Mouse (Mus musculus): ENCODE results near the gene Dusp6.
A peak's percentile ranks its signal among the peaks of the same experiment; 100 is the strongest.
"Not testable (repeated sequence)": the region's sequence is repeated elsewhere in the genome, so short reads cannot be mapped to it uniquely, and the experiment has no call there.

Gene Dusp6

GRCm38 (mm10) chr10:99262867-99263379 lies at the start of gene Dusp6:
Dusp6 (plus strand) TSS chr10:99263231.
- DNase-seq (ENCODE audit: extremely low spot score, low spot score) = peak; percentile 97

DNA sequence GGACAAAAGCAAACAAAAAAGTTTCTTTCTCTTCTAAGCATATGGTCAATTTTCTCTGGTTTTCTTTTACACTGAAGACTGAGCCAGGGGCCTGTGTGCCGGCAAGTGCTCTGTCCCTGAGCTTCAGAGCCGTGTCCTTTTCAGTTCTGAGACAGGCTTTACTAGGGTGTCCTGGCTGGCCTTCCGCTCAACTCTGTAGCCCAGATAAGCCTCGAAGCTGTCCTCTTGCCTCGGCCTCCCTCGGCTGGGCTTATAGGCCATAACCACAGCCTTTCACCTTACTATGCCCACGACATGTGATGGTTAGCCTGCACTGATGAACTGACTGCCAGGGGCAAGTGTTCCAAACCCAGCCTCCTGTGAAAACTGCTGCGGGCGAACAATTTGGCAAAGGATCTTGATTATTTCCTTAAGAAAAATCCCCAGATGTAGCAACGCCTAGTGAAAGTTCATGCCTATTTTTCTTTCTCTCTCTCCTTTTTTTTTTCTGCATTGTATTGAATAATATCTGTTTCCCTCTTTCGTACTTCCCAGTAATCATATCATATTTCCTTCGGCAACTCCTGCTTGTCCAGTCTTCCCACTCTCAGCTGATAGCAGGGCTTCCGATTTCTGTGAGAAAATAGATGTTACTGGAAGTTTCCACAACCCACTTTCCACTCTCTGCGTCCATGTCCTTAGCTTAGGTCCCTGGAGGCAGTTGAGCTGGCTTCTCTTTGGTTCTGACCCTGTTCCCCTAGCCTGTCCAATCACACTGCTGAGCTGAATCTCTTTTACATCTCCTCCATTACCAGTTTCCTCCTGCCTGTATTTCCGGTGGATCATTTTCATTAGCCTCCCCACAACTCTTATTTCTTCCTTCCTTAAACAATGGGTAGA lies 48.4 kb upstream of the Dusp6 start:
- no peak for DNase-seq (ENCODE audit: extremely low spot score, low spot score)

GRCm38 (mm10) chr10:99216570-99216969 lies 46.5 kb upstream of the Dusp6 start:
- DNase-seq (ENCODE audit: extremely low spot score, low spot score) = not testable (repeated sequence)

DNA sequence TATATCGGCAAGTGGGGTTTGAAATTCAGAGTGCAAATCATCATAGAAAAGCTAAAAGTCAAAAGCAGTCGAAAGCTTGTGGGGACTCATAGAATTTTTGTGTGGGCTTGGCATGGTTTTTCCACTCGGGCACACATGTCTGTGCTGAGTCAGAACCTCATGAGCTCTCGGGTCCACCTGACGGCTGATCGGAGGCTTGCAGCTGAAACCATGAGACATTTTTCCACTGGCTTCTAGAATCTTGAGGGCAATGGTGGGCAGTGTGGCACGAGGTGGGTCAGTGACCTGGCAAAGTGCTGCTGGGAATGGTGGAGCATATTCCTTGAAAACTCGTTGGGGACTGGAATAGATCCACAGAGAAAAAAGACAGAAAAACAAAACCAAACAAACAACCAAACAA lies 41.5 kb upstream of the Dusp6 start:
- no peak for DNase-seq (ENCODE audit: extremely low spot score, low spot score)

- DNase-seq (ENCODE audit: extremely low spot score, low spot score) = no peak
Observed at GRCm38 (mm10) chr10:99222726-99223125, 40.3 kb upstream of the Dusp6 start.

- DNase-seq (ENCODE audit: extremely low spot score, low spot score) = no peak
Observed at GRCm38 (mm10) chr10:99224218-99224617, 38.8 kb upstream of the Dusp6 start.

- no peak for DNase-seq (ENCODE audit: extremely low spot score, low spot score)
Observed at GRCm38 (mm10) chr10:99226782-99227181, 36.2 kb upstream of the Dusp6 start.

DNA sequence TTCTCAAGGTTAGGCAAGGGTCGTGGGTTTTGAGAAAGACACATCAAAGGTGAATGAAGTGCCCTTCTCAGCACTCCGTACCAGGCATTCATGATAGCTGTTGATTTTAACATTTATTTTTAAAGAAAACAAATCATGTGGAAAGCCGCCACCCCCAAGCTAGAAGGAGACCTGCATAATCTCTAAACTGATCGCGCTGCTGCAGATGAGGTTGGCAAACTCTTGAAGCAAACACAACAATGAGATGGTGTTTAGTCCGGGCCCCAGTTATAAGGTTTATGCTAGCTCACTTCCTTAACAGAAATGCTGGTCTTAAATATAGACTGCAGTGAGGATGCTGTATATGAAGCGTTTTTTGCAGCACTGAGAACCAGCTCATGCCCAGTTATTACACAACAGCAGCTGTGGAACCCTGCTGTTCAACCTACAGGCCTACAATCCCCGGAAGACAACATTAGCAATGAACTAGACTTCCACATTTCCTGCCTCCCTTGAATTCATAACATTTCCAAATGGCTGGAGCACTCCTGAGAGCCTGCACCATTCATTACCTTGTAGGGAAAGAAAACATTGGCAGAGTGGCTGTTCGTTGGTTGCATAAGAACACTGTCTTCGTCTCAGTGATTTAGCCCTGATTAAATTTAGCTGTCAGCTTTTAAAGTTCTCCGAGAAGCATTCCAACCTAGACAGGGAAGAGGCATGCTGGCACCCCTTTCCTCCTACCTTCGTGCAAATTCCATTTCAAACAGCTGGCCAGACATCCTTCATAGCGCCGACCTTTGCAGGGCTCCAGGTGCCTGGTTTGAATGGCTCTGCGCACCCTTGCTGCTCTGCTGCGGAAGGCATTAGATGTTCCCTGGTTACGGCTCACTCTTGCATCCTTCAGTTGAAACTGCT lies 34.8 kb upstream of the Dusp6 start:
- peak; percentile 50 for DNase-seq (ENCODE audit: extremely low spot score, low spot score)

- DNase-seq (ENCODE audit: extremely low spot score, low spot score) = peak; percentile 67
Observed at GRCm38 (mm10) chr10:99229031-99229684, 33.9 kb upstream of the Dusp6 start.

DNA sequence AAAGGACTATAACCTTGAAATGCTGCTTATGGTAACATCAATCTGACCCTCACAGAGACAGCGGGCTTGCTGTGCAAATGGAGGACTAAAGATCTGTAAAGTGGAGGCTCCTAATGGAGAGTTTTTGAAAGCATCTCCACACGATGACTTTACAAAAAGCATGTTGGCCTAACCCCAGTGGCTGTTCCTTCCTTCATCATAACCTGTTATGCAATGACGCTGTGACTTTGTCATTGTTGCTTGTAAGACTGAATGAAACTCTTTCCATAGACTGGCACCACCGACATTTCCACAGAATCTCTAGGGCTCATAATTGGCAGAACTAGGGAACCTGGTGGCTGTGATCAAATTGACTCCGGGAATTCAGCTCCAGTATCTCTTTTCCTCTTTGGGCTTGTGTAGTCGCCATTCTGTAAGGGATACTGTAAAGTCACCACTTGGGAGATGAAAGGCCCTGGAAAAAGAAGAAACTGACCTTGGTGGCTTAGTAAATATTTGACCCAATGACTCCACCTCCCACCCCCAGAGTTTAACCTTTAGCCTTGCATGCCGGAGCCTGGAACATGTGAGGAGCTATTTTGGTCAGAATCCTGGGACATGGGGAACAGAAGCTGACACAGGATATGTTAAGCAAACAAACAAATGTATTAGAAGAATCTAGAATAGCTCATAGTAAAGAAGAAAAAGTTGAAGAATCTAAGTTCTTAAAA lies 30.4 kb upstream of the Dusp6 start:
- DNase-seq (ENCODE audit: extremely low spot score, low spot score) = no peak

DNA sequence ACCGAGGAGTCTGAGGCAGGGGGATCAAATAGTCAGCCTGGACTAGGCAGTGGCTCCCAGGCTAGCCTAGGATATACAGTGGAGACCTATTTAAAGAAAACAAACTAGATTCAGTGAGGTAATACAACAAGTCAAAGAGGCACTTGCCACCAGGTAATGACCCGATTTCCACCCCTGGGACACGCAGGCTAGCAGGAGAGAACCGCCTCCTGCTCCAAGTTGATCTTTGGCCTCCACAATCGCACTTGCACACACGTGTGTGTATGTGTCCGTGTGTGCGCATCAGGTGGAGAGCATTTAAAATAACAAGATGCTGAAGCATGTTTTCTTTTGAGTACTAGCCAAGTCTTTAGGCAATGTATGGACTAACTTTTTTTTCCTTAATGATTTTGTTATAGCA lies 28.7 kb upstream of the Dusp6 start:
- DNase-seq (ENCODE audit: extremely low spot score, low spot score) = no peak

- no peak for DNase-seq (ENCODE audit: extremely low spot score, low spot score)
Observed at GRCm38 (mm10) chr10:99235081-99235480, 27.9 kb upstream of the Dusp6 start.

- DNase-seq (ENCODE audit: extremely low spot score, low spot score) = no peak
Observed at GRCm38 (mm10) chr10:99237205-99237832, 25.7 kb upstream of the Dusp6 start.

- DNase-seq (ENCODE audit: extremely low spot score, low spot score) = no peak
Observed at GRCm38 (mm10) chr10:99238537-99238936, 24.5 kb upstream of the Dusp6 start.

DNA sequence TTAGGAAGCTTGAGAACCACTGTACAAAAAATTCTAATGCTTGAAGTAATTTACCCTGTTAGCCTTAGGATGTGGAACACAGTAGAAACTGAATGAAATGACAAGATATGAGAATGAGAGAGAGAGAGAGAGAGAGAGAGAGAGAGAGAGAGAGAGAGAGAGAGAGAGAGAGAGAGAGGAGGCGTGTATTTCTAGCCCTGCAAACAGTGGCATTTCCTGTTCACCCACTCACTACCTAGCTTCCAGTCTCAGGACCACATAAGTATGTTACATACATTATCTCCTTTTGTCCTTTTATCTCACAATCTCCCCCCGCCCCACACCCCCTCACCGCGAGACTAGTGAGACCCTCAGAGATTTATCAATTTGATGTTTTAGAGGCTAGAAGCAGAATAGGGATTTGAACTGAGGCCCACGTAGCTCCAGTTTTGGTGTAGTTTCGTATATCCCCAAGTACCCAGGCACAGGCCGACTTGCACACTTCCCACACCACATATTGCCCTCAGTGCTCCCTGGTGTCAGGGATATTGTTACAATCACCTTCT lies 21.7 kb upstream of the Dusp6 start:
- DNase-seq (ENCODE audit: extremely low spot score, low spot score) = no peak

DNA sequence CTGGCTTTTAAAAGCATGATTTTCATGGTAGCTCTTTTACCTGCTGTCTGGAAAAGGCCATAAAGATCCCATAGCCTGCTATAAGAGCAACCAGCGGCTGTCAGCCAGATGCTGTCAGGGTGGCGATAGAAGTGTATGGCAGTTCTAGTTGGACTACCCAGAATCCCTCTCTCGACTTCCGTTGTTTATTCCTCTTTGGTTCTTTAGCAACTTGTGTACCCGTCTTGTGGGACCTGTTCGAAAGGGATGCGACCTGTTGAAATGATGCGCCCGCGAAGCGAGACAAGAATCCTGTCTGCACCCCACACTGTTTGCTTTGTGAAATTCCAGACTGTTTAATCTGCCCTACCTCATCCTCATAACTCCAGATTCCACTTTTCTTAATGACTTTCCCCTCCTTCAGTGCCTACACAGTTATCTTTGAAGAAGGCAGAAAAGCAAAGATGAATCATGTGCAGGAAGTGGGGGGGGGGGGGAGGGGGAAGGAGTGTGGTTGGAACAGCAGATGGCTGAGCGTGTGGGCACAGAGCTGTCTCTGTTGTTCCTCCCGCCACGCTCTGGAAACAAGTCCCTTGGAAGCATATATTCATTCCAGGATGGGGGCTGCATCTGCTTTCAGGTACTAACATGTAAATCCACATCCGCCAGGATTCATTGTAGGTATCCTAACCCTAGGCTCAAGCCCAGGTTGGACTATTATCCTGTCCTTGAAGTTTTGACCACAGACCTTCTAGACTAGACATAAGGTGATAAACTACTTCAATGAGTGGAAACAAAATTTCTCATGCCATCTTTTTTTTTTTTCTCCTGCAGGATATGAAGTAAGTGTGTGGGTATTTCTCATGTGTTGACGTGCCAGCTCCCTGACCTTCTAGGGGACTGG lies 21.0 kb upstream of the Dusp6 start:
- DNase-seq (ENCODE audit: extremely low spot score, low spot score) = peak; percentile 34

DNA sequence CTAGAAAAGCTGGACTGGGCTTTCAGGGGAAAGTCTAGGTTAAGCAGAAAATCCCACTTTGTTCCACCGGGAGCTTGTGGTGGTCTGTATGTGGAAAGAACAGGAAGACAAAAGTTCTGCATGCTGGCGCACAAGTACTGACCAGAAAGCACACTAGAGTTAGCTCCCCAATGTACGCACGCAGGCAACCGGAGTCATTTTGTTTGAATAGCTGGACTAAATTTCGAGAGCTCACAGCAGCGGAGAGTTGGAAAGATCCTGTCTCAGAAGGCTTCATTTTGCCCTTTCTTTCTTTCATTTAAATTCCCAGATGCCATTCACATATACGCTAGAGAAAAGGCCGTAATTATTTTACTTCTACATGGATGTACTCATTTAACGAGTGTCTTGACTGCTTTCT lies 20.3 kb upstream of the Dusp6 start:
- DNase-seq (ENCODE audit: extremely low spot score, low spot score) = no peak

DNA sequence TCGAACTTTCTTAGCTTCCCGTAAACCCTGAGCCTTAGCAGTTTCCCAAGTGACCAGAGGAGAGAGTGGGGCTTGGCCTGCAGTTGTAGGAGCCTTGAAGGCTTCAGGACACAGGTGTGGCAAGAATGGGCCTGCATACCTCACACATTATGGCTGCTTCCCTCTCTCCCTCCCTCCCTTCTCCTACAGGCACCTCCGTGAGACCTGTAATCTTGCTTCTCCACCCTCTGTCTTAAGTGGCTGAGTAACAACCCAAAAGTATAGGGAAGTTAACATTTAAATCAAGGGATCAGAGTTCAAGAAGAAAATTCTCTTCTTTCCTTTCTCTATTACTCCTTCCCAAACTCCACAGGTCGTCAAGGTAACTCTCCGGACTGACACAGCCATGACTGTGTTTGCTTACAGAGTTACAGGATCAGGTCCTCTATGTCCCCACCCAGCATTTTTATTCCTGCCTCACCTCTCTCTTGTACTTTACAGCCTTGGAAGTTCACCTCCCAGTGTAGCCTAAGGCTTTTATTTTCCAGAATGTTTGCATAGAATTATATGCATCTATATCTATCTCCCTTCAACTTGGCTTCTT lies 19.0 kb upstream of the Dusp6 start:
- no peak for DNase-seq (ENCODE audit: extremely low spot score, low spot score)

Data from neural tube, embryonic 10.5 days (tissue).